Mouse (Mus musculus) skeletal muscle tissue, adult 2 months (tissue): ENCODE data around the gene Ftl1.
A peak's percentile ranks its signal among the peaks of the same experiment; 100 is the strongest.

Source experiments
- DNase-seq: peaks from one replicate; pipeline ENCODE4 v3.0.0-alpha.2; 2012; ENCODE audit warnings: low read depth, low spot score

The Ftl1 gene

GRCm38 (mm10) chr7:45413113-45413863 lies 46.4 kb downstream of the Ftl1 start, which contains the start of gene Ntf5:
TSS of gene Ntf5 (plus strand) at chr7:45413695.
- DNase-seq = no peak

- peak; percentile 84 for DNase-seq
Measured at GRCm38 (mm10) chr7:45412421-45412820, 47.3 kb downstream of the Ftl1 start.

- DNase-seq = no peak
Measured at GRCm38 (mm10) chr7:45409497-45410163, 50.1 kb downstream of the Ftl1 start.

- DNase-seq = no peak
Measured at GRCm38 (mm10) chr7:45408949-45409348, 50.7 kb downstream of the Ftl1 start.

GRCm38 (mm10) chr7:45408351-45408750 lies 51.3 kb downstream of the Ftl1 start:
- DNase-seq = no peak
